Mouse (Mus musculus) ovary, postnatal 36 days (tissue): ENCODE measurements around the gene Gm20708.
"Not testable (repeated sequence)": the region's sequence is repeated elsewhere in the genome, so short reads cannot be mapped to it uniquely, and the experiment has no call there.

ENCODE experiments used
- DNase-seq: peaks from one replicate; pipeline ENCODE4 v3.0.0; 2022; ENCODE audit warnings: low spot score, mixed read lengths

The Gm20708 gene

DNA sequence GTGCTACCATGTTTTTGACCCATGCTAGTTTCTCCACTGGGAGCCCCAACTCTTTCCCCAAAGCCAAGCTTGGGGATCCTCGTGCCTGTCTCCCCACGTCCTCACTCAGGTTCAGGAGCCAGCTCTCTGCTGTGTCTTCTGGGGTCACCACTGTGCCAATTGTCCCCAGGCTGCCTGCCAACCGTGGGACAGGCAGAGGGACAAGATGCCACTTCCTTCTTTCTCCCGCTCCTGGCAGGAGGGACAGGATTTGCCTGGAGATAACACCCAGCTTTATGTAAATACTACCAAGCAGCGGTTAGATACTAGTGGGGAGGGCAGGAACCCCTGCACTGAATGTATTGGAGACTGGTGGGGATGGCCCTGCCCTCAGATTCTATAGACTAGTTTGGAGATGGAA lies 4.4 kb downstream of the Gm20708 start:
- no peak for DNase-seq

- no peak for DNase-seq
These were observed 5.4 kb downstream of the Gm20708 start for GRCm38 (mm10) chr11:117814704-117815366.

GRCm38 (mm10) chr11:117815850-117816249 lies 6.4 kb downstream of the Gm20708 start:
- DNase-seq, result not testable (repeated sequence)

DNA sequence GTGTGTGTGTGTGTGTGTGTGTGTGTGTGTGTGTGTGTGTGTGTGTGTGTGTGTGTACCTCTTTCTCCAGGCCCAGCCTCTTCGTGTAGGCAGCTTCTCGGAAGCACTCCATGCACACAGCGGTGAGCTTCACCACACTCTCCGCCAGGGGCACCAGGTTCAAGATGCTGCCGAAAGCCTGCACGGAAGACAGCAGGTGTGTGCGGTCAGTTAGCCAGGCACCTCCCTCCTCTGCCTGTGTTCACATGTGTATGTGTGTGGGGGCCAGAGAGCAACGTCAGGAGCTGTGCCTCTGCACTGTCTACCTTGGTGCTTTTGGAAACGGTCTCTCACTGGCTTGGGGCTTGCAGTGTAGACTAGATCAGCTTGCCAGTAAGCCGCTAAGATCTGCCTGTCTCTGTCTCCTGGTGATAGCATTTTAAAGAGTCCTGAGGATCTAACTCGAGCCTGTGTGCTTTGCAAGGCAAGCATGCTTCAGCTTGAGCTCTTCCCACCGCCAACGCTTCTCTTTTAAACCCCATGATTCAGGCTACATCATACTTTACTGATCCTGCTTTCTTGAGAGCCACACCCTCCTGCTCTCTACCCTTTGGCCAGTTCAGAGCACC lies 7.0 kb downstream of the Gm20708 start:
- DNase-seq, result no peak

- no peak for DNase-seq
These were observed 9.6 kb downstream of the Gm20708 start for GRCm38 (mm10) chr11:117819095-117819494.

DNA sequence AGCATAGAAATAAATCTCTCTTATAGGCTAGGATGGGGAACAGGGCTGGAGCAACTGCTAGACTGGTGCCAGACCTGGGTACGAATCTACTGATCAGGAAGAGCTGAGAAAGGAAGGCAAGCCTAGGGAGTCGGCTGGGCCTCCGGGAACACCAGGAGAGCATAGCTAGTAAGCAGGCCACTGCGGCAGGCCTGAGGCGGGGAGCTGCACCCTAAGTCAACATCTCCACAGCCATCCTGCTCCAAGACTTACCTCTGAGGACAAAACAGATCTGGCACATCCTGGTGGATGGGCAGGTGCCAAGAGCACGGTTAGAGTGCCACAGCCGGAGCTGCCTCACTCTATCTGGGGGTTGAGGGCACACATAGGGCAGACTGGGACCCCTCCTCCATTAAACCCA lies 10.7 kb downstream of the Gm20708 start:
- no peak for DNase-seq

DNA sequence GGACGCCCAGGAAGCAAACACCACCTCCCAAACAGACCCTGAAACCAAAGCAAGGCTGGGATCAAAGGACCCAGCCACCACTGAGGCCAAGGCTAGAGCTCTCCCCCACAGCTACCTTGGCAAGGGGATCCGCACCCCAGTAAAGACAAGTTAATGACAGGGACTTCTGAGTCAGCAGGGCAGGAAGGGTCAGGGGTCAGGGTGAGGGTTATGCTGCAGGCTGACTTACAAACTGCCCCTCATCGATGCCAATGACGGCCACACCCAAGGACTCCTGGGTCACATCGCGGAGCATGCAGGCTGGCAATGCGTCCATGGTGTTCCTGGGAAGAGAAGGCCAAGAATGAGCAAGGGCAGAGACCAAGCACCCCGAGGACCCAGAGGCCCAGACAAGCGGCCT lies 12.4 kb downstream of the Gm20708 start:
- DNase-seq, result no peak

- no peak for DNase-seq
These were observed 13.3 kb downstream of the Gm20708 start for GRCm38 (mm10) chr11:117822728-117823241.

DNA sequence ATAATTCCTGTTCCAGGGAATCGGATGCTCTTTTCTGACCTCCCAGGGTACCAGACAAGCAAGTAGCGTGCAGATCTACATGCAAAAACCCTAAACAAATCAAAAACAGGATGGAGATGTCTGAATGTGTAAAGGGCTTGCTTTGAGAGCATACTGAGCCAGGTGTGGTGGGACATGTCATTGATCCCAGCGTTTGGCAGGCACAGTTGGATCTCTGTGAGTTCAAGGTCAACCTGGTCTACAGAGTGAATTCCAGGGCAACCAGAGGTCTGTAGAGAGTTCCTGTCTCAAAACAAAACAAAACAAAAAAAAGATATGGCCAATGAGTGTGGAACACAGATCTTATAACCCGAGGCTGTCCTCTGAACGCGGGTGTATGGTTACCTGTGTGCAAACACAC lies 13.9 kb downstream of the Gm20708 start:
- no peak for DNase-seq

DNA sequence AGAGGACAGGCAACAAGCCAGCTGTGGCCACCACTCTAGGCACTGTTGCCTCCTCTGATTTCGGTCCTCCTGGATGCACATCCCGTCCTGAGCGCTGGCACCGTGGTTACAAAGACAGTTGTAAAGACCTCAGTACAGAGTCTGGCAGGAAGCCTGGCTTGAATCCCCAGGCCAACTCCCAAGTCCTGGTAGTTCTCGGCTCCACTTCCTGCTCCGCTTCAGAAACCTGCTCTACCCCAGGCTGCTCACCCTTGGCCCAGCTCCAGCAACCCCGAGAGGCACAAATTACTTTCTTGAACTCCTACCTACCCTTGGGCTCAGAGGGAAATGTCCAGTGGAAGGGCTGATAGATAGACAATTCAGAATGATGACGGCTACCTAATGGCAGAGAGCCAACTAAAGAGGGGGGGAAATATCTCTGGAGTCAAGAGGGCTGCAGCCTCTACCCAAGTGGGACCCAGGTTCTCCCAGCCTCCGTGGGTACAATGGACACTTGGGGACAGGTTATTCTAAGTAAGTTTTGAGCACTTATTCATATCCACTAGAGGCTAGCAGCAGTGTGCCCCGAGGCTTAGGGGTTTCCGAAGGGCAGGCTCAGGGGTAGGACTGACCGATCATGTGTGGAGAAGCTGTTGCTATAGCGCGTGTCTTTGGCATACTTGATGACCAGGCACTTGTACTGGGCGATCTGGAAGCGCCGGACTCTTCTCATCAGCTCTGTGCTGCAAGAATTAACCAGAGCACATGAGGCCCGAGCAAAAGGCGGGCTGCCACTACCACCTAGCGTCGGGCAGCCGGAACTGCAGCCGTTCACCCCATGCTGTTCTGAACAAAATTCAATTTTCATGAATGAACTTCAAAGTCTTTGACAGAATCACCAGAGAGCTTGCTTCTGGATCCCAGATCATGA lies 14.8 kb downstream of the Gm20708 start:
- peak; percentile 78 for DNase-seq

GRCm38 (mm10) chr11:117825333-117826101 lies 16.0 kb downstream of the Gm20708 start, which contains the start of the genes Afmid and Tk1:
Gene Afmid (plus strand): TSS chr11:117825924.
Gene Tk1 (minus strand): TSS chr11:117826092.
- peak; percentile 66 for DNase-seq

DNA sequence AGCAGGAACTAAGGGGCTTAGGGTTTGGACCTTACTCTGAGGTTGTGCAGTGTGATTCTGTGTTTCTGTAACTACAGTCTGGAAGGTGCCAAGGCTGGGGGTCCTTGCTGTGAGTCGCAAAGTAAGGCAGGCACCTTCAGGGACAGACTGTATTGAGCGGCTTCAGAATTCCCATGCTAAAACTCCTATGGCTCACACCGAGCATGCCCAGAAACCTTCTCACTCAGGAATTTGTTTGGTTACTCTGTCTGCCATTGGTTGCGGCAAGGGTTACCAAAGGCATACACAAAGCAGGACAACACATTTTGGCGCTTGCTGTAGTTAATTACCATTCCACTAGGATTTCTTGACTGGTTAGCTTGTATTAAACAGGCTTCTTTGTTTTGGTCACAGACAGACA lies 16.7 kb downstream of the Gm20708 start:
- DNase-seq, result no peak

DNA sequence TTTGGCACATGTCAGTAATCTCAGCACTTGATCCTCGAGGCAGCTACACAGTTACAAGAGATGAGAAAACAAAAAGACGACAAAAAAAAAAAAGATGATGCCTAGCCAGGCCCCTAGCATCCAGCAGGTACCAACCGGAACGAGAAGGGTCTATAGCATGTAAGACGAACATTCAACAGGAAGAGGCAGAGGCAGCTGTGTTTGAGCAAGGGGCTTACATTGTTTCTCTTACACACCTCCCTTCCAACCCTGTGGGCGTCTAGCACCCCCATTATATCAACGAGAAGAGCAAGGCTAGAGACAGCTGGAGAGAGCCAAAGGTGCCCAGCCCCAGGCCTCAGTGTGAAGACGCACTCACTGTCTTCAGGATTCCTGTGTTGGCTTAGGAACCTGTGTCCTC lies 17.4 kb downstream of the Gm20708 start:
- DNase-seq, result no peak

GRCm38 (mm10) chr11:117827386-117827785 lies 17.9 kb downstream of the Gm20708 start:
- no peak for DNase-seq

- peak; percentile 40 for DNase-seq
These were observed 18.9 kb downstream of the Gm20708 start for GRCm38 (mm10) chr11:117828149-117828887.

DNA sequence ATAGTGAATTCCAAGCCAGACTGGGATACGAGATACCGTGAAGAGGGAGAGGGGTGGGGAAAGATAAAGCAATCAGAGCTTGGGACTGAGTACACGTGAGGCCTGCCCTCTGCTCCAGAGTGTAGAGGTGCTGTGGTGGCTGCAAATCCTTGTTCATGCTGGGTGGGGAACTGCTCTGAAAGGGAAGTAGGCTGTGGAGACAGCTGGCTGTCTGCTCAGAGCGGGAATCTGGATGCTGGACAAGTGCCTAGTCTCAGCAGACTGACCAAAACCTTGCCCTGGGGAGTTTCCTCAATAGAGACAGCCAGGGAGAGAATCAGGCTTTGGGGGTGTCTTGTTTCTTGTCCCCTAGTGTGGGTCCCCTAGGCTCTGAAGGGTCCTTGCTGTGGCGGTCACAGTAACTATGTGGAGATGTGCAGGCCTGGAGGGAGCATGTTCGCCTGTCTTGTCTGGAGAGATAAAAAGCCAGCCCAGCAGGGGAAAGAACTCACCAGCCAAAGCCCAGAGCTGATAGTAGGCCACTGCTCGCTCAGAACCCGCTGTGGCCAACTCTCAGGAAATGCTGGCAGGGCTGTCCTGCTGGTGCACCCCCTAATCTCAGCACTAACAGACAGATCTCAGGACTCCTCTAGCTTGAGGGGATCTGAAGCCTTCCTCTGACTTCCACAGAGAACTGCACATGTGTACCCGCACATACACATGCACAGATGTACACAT lies 19.6 kb downstream of the Gm20708 start:
- DNase-seq, result peak; percentile 41

DNA sequence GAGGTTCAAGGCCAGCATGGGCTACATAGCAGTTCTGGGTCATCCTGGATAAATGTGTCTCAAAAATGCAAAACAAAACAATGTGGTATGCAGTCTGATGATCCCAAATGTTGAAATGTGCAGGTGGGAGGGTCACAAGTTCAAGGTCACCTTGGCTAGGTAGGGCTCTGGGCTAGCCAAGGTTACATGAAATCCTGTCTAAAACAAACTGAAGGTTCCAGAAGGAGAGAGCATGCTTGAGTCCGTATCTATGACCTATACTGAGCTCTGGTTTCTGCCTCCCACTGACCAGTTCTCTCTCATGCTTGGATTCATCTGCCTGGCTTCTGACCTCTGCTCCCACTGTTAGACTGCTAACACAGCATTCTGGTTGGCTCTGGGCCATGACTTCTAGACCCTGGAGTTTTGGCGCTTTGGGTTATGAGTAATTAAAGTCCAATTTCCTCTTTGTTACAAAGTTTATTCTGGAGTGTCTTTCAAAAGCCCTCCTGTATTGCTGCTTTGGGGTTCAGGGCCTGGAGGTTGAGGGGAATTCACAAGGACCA lies 20.3 kb downstream of the Gm20708 start:
- no peak for DNase-seq

DNA sequence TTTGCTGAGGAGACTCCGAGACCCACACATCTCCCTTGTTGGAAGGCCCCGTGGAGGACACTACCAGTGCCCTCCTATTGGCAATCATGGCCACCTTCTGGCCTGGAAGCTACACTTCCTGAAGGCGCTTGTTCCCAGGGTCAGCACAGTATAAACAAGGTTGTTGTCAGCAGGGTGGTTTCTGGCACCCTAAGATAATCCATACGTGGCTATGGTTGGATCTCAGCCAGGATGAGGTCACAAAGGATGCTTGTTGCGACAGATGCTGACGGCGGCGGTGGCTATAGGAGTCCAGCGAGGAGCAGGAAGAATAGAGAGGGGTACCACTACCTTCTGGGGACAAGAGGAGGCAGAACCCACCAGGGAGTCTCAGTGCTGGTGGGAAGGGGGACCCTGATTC lies 20.9 kb downstream of the Gm20708 start:
- DNase-seq, result no peak

- peak; percentile 66 for DNase-seq
These were observed 22.9 kb downstream of the Gm20708 start for GRCm38 (mm10) chr11:117832086-117832969.
